Comparison of ENCODE assay signal across 1 mouse cellular context in the genomic region with DNA sequence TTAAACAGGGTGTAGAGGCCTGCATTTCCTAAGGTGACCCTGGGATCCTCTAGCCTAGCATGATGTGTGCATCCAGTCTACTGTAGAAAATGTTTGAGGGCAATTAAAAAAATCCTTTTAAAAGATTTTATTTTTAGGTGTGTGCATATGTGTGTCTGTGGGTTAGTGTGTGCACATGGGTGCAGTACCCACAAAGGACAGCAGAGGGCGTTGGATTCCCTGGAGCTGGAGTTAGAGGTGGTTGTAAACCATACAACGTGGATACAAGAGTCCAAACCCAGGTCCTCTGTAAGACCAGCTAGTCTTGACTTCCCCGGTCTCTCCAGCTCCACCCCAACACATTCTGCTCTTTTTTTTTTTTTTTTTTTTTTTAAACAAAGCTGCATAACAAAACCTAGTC.
TF ChIP-seq lines count a peak whose summit lies in the region.

No protein-coding gene starts in this region.

TF ChIP-seq in MEL, 35 proteins besides CTCF, POLR2A, EP300 and RAD21 (continued from another document):
- no peak for TF ChIP-seq TCF12 (IDR thresholded peaks at IDR 0.05; ENCODE audit: low read depth, low read length)
- no peak for TF ChIP-seq SMC3 (IDR thresholded peaks at IDR 0.05; ENCODE audit: low read depth, low read length)
